Mouse (Mus musculus): ENCODE data around the gene Pdia3.
"Not testable (repeated sequence)": the region's sequence is repeated elsewhere in the genome, so short reads cannot be mapped to it uniquely, and the experiment has no call there.

- not testable (repeated sequence) for TF ChIP-seq CTCF (IDR thresholded peaks at IDR 0.05; ENCODE audit: control insufficient read depth, insufficient read depth, low read length); POLR2A (IDR thresholded peaks at IDR 0.05; ENCODE audit: borderline replicate concordance, control insufficient read depth, low read depth, low read length)
Observed at GRCm38 (mm10) chr2:121472783-121473182, 59.2 kb downstream of the Pdia3 start.

Measured in bone marrow, adult 2 months (tissue).